Mouse (Mus musculus): ENCODE data around the gene Mvd.

Gene Mvd

DNA sequence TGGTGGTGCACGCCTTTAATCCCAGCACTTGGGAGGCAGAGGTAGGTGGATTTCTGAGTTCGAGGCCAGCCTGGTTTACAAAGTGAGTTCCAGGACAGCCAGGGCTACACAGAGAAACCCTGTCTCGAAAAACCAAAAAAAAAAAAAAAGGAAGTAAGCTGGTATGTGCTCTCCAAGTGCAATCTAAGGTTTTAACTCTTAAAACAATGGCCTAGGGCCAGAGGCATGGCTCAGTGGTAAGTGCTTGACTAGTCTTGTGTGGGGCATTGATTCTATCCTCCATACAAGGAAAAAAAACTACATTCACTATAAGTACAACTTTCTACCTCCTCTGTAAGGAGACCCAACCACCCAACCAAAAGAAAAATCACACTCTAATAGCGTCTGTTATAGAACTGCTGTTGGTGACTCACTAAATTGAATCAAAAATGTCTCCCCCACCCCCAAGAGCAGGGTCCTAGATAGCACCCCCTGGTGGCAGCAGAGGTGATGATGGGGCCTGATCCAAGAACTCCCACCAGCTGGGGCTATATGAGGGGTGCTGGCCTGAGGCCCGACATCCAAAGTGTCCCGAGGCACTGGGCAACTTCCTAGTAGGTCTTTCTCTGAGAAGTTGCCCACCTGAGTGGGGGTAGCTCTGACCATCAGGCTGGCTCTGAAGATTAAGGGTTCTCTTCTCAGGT, 16.1 kb upstream of the Mvd start:
- in situ Hi-C loops (cut with MboI; ENCODE audit: low sequenced_read_pairs), result no loop called here

DNA sequence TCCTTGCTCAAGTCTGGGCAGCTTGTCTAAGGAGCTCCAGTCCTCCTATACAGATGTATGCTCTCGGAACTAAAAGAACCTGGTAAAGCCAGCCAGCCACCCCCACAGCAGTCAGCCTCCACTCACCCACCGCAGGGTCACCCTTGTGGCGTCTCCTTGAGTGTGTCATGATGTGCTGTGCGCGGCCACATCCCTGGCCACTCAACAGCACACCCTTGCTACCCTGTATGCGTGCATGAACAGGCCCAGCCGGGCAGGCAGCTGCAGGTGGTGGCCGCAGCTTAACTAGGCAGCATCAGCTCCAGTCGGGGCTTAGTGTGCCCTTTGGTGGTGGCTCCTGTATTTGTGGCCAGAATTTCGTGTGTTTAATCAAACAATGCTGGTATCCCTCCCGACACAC, 13.9 kb upstream of the Mvd start:
- in situ Hi-C loops (cut with MboI; ENCODE audit: low sequenced_read_pairs), result no loop called here

GRCm38 (mm10) chr8:122454409-122454808, 11.2 kb upstream of the Mvd start:
- in situ Hi-C loops (cut with MboI; ENCODE audit: low sequenced_read_pairs), result no loop called here

DNA sequence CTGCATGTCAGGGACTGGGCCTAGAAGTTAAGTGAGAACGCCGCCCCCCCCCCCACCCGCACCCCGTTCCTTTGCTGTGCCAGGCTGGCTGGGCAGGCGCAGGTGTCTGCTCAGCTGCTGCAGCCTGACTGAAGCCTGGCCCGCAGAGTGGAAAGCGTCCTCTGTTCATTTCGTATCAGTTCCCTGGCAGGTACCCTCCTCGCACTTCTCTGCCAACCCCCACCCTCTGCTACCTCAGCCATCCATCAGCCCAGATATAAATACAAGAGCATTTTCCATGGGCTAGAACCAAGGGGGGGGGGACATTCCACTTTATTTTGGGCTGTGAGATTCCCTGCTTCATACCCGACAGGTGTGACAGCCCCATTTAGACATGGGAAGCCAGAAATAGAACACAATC, 8.9 kb upstream of the Mvd start:
- in situ Hi-C loops (cut with MboI; ENCODE audit: low sequenced_read_pairs), result no loop called here

GRCm38 (mm10) chr8:122451161-122451703, 8.0 kb upstream of the Mvd start:
- in situ Hi-C loops (cut with MboI; ENCODE audit: low sequenced_read_pairs), result no loop called here

- in situ Hi-C loops (cut with MboI; ENCODE audit: low sequenced_read_pairs), result no loop called here
Observed at GRCm38 (mm10) chr8:122445203-122445602, 2.0 kb upstream of the Mvd start.

DNA sequence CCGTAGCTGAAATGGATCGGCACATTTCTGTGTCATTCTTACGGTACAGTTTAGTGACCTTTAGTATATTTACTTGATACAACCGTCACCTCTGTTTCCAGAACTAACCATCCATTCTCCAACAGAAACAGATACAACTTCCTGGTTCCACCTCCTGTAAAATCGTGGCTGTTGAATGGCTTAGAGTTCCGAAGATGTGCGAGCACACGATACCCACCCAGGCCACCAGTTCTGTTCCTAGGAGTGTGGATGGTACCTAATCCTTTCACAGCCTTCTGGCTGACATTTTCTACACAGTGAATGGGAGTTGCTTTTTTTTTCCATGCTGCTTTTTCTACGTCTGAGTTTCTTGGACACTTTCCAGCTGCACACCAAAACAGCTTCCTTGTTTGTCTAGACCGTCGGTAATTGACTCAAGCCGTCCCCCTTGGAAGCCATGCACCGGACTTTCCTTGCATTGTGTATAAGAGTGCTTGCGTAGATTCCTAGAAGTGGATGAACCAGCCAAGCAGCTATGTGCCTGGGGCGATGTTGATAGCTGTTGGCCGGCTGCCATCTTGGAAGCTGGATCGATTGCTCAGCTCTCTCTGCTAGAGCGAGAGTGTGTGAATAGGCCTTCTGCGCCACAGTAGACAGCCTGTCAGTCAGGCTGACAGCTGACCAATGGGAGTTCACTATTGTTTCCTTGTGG, 981 bp upstream of the Mvd start:
- in situ Hi-C loops (cut with MboI; ENCODE audit: low sequenced_read_pairs), result no loop called here

- in situ Hi-C loops (cut with MboI; ENCODE audit: low sequenced_read_pairs), result no loop called here
Observed at GRCm38 (mm10) chr8:122442781-122443180, 441 bp downstream of the Mvd start.

DNA sequence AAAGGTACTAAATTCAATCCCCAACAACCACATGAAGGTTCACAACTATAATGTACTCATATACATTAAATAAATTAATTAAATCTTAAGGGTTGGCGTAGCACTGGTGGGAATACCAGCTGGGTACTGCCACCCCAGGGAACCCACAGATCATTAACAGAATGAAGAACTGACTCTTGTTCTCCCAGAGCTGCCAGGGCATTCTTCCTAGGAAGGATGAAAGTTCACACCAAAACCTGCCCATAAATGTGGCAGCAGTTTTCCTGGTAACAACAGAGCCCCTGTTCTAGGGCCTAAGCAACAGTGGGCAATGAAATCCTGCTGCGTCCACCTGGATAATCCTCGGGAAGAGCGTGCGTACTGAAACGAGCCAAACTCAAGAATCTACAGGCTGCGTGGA, 866 bp downstream of the Mvd start:
- in situ Hi-C loops (cut with MboI; ENCODE audit: low sequenced_read_pairs), result no loop called here

DNA sequence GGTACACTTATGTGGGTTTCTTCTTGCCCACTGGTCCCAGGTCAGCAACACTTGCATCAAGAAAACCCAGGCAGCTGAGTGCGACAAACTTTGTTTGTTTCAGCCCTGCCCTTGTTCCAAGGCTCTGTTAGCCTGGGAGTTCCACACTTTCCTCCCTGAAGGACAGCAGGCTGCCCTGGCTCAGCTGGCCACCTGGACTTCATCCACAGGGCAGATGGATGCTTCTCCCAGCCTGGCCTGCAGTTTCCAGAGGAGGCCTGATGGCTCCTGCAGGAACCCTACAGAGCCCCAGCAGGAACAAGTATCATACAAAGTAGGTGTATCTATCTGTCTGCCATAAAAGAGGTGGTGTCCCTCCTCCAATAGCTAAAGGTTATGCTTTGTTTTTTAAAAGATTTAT, 1.9 kb downstream of the Mvd start:
- in situ Hi-C loops (cut with MboI; ENCODE audit: low sequenced_read_pairs), result no loop called here

GRCm38 (mm10) chr8:122439336-122439735, 3.9 kb downstream of the Mvd start:
- in situ Hi-C loops (cut with MboI; ENCODE audit: low sequenced_read_pairs), result no loop called here

GRCm38 (mm10) chr8:122437708-122438331, 5.4 kb downstream of the Mvd start:
- in situ Hi-C loops (cut with MboI; ENCODE audit: low sequenced_read_pairs), result no loop called here

DNA sequence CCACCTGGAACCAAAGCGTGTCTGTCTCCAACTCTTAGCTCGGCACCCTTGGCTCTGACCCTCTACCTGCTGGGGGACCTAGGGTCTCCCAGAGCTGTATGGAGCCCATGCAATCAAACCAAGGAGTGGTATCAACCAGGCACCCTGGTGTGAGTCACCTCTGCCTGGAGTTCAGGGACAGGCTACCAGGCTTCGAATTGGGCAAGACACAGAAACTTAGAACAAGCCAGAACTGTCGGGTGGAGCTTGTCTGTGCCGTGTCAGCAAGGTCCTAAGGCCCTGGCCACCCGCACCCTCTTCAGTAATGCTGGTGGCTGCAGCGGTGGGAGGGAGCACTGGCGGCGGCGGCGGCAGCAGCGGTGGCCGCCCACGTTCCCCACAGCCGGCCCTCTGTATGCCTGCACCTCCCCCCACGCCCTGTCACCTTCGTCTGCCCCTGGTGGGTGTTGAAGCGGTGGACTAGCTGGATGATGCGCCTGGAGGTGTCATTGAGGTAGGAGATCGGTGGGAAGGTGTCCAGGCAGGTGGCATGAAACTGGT, 6.6 kb downstream of the Mvd start:
- in situ Hi-C loops (cut with MboI; ENCODE audit: low sequenced_read_pairs), result no loop called here

GRCm38 (mm10) chr8:122436146-122436545, 7.1 kb downstream of the Mvd start:
- in situ Hi-C loops (cut with MboI; ENCODE audit: low sequenced_read_pairs), result no loop called here

GRCm38 (mm10) chr8:122435375-122435774, 7.8 kb downstream of the Mvd start:
- in situ Hi-C loops (cut with MboI; ENCODE audit: low sequenced_read_pairs), result no loop called here

DNA sequence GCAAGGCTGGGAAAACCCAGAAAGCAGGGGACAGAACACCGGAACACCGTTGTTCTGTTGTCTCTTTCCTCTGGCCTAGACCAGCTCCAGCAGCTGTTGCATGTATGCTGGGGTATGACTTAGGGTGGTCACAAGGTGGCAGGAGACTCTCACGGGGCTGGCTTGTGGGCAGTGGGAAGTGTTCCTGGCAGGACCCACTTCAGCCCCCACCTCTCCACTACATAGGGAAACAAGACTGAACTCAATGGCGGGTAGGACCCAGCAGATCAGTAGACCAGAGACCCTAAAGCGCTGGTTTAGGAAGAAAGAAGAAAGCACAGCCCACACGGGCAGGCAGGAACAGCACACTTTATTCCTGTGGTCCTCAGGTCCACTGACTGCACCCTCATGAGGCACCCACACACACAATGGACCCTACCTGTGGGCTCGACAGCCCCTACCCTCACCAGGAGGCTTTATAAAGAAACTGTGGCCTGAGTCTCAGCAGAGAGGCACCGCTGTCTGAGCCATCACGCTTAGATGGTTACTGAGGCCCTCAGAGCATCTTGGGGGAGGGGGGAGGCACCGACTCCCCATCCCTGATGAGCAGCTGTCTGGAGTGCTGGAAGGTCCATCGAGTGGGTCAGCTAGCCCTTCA, 9.8 kb downstream of the Mvd start:
- in situ Hi-C loops (cut with MboI; ENCODE audit: low sequenced_read_pairs), result no loop called here

GRCm38 (mm10) chr8:122432443-122433268, 10.6 kb downstream of the Mvd start, which contains the start of gene Cyba:
Cyba (minus strand) TSS chr8:122432930.
- in situ Hi-C loops (cut with MboI; ENCODE audit: low sequenced_read_pairs), result no loop called here

DNA sequence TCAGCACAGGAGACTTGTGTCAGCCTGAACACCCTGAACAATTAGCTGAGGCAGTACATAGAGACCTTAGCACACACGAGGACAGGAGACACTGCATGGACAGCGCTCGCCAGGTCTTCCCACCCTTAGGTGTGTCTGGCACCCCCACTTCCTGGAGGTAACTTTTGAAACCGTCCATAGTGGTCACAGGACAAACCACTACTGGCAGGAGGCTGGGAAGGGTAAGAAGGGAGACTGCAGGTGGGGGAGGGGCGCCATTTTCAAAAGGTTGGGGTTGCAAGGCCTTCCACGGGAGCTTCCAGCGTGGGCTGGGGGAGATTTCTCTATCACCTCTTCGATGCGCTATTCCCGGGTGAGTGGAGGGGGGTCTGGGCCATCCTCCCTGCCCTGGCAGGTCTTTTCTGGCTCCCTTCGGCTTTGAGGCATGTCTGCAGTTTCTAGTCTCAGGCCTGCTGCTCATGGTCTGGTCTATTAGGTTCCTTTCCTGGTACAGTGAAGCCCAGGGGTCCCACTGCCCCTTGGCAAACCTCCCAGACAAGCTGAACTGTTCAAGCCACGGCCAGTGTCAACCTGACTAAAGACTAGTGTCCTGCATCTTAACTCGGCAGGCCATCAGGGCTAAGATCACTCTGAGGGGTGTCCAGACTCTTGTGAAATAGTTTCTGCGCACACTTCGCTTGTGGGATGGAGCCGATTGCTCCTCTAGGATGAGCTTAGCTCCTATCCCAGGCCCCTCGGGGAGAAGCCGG, 11.4 kb downstream of the Mvd start:
- in situ Hi-C loops (cut with MboI; ENCODE audit: low sequenced_read_pairs), result no loop called here

DNA sequence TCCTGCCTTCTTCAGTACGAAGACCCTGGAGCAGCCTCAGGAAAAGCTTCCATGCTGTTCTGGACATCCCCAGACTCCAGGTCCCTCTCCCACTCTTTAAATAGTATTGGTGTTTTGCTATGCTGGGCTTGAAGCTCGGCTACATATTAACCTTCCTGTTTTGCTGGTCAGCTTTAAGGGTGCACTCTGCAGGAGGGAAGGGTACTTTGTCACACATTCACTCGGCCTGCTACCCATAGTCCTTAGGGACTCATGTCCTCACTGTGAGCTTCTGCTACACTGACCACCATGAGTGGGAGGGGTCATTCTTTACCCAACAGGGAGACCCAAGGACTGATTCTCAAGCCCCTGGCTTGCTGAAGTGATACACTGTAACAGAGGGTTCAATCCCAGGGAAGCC, 12.6 kb downstream of the Mvd start:
- in situ Hi-C loops (cut with MboI; ENCODE audit: low sequenced_read_pairs), result no loop called here

All from CH12F3 (cell line).